Comparison of ENCODE assay signal across 13 mouse cellular contexts in the genomic region with DNA sequence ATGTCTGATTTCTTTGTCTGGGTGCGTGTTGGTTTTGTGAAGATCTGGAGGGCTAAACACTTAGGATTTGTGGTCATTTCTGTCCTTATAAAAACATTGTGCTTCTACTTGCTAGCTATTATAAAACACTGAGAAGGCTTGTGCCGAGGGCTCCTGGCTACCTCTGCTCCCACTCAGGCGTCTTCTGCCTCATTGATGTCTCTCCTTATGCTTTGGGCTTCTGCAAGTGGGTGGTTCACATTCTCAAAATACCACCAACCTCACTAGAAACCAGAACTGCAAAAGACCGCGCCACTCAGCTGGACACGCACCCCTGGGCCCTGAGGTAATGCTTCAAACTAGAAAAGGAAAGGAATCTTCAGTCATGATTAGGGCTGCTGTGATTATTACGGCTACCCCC. TPM values are rescaled to one million over a fixed set of nuclear protein-coding genes. Genes with fewer than 3 reads are reported as not detected.
DNase-seq lines count a peak whose midpoint lies in the region; ATAC-seq and TF ChIP-seq lines count a peak whose summit lies in the region.
"Had no signal": no experiment of that assay in that cellular context is flagged by ENCODE, and none has a peak within 500 bp of the region (broad histone marks: within the 10 kb centered on the region; RNA-seq: fewer than 3 reads in every experiment).

No protein-coding gene starts in this region.

- peaks cover 70% of the 10 kb centered on the region for H3K4me1 ChIP-seq in forebrain, embryonic 10.5 days
- H3K4me1 ChIP-seq in forebrain, embryonic 13.5 days, result peaks cover 21% of the 10 kb centered on the region; the same call in 1 of the 2 replicates
- peaks cover 35% of the 10 kb centered on the region for H3K4me1 ChIP-seq in kidney, adult 2 months (ENCODE audit: control insufficient read depth, insufficient read depth, low read length)
- peaks cover 18 to 20% of the 10 kb centered on the region in 2 experiments for H3K4me1 ChIP-seq in ES-E14 (ENCODE audit: control insufficient read depth in 2 of 2, insufficient read depth in 2 of 2, low read length in 2 of 2, poor library complexity in 1 of 2)
- H3K4me1 ChIP-seq in heart, postnatal 0 days (ENCODE audit: control insufficient read depth, insufficient read depth), result peaks cover 86% of the 10 kb centered on the region

- ATAC-seq in forebrain, embryonic 13.5 days, result no peak
- no peak for ATAC-seq in heart, postnatal 0 days (ENCODE audit: insufficient read depth, low read depth)
- ATAC-seq: forebrain, postnatal 0 days; inflammation-experienced regulatory T-cells, adult 6 months; Patski had no signal

- no peaks in the 10 kb centered on the region for H3K9me3 ChIP-seq in forebrain, embryonic 10.5 days
- H3K9me3 ChIP-seq in forebrain, embryonic 13.5 days (replicated peaks), result no peaks in the 10 kb centered on the region
- no peaks in the 10 kb centered on the region for H3K9me3 ChIP-seq in ES-E14 (ENCODE audit: control insufficient read depth, insufficient read depth, low read depth, low read length)
- H3K9me3 ChIP-seq in heart, postnatal 0 days (replicated peaks; ENCODE audit: control insufficient read depth, low read length), result no peaks in the 10 kb centered on the region

- H3K27me3 ChIP-seq in forebrain, embryonic 10.5 days (ENCODE audit: poor library complexity, severe bottlenecking), result no peaks in the 10 kb centered on the region
- no peaks in the 10 kb centered on the region for H3K27me3 ChIP-seq in forebrain, embryonic 13.5 days
- H3K27me3 ChIP-seq in kidney, adult 2 months (replicated peaks; ENCODE audit: control insufficient read depth, insufficient read depth, low read length), result no peaks in the 10 kb centered on the region
- no peaks in the 10 kb centered on the region for H3K27me3 ChIP-seq in heart, postnatal 0 days (ENCODE audit: control insufficient read depth, insufficient read depth, low read length)
- H3K27me3 ChIP-seq: Patski had no signal

- DNase-seq in forebrain, embryonic 10.5 days (ENCODE audit: extremely low spot score, low spot score), result no peak
- no peak for DNase-seq in kidney, adult 2 months
- no peak for DNase-seq in kidney, adult 11 months
- DNase-seq in ES-E14 (ENCODE audit: low read depth, low spot score), result no peak
- DNase-seq in heart, postnatal 0 days (ENCODE audit: low spot score), result peak; percentile 5
- DNase-seq in Muller cell, postnatal 12 days (ENCODE audit: inconsistent ontology term), result no peak
- DNase-seq in frontal cortex, postnatal 25 days (ENCODE audit: low spot score in 2 of 2), result no peak
- DNase-seq: cerebellum, postnatal 14 days; forebrain, postnatal 0 days; layer of hippocampus, postnatal 36 days had no signal

- in situ Hi-C loops in ES-E14 (cut with MboI; ENCODE audit: low sequenced_read_pairs in 2 of 2, unreplicated experiment in 2 of 2), result no loop called here

- H3K36me3 ChIP-seq in forebrain, embryonic 10.5 days (replicated peaks), result peaks cover 18% of the 10 kb centered on the region
- no peaks in the 10 kb centered on the region; the same call in 1 of the 2 replicates for H3K36me3 ChIP-seq in forebrain, embryonic 13.5 days (ENCODE audit: poor library complexity, severe bottlenecking)
- H3K36me3 ChIP-seq in kidney, adult 2 months (ENCODE audit: control insufficient read depth, insufficient read depth, low read length), result no peaks in the 10 kb centered on the region
- no peaks in the 10 kb centered on the region for H3K36me3 ChIP-seq in ES-E14 (ENCODE audit: control insufficient read depth, insufficient read depth, low read length, poor library complexity, severe bottlenecking)
- peaks cover 5% of the 10 kb centered on the region for H3K36me3 ChIP-seq in heart, postnatal 0 days (replicated peaks; ENCODE audit: control insufficient read depth, insufficient read depth, low read length)

- 92% methylated on average over 7 of the region's 7 CpGs for WGBS in forebrain, embryonic 10.5 days
- WGBS in forebrain, embryonic 13.5 days, result 95% methylated on average over 7 of the region's 7 CpGs
- 64% methylated on average over 7 of the region's 7 CpGs for WGBS in kidney, adult 2 months
- 23% methylated on average over 7 of the region's 7 CpGs for WGBS in heart, postnatal 0 days

- peak overlapping the region; percentile 56; the same call in 1 of the 2 replicates for H3K27ac ChIP-seq in forebrain, embryonic 10.5 days
- no peak overlapping the region; the same call in 1 of the 2 replicates for H3K27ac ChIP-seq in forebrain, embryonic 13.5 days
- H3K27ac ChIP-seq in kidney, adult 2 months (ENCODE audit: insufficient read depth, low read depth, low read length), result peak overlapping the region; percentile 51
- H3K27ac ChIP-seq in ES-E14 (ENCODE audit: insufficient read depth, low read depth, low read length, poor library complexity, severe bottlenecking), result peak overlapping the region; percentile 72; the same call in 1 of the 2 replicates
- H3K27ac ChIP-seq in heart, postnatal 0 days (ENCODE audit: low read depth), result peak overlapping the region; percentile 84

- H3K4me2 ChIP-seq in forebrain, embryonic 13.5 days, result no peak overlapping the region
- no peak overlapping the region for H3K4me2 ChIP-seq in heart, postnatal 0 days (ENCODE audit: low read depth, low read length)

- no peak overlapping the region for H3K9ac ChIP-seq in forebrain, embryonic 13.5 days
- no peak overlapping the region; the same call in 1 of the 2 replicates for H3K9ac ChIP-seq in ES-E14 (ENCODE audit: insufficient read depth, low read depth, low read length, poor library complexity, severe bottlenecking)
- H3K9ac ChIP-seq in heart, postnatal 0 days (replicated peaks; ENCODE audit: low read depth, low read length), result peak overlapping the region; percentile 12; the same call in 1 of the 2 replicates
- H3K9ac ChIP-seq: forebrain, postnatal 0 days had no signal

- no peak for TF ChIP-seq EP300 in heart, postnatal 0 days (IDR thresholded peaks at IDR 0.05; ENCODE audit: low read depth)

- no peak for TF ChIP-seq CTCF in kidney, adult 2 months (conservative IDR thresholded peaks at IDR 0.05; ENCODE audit: insufficient read depth, insufficient read length, low read depth, low read length)
- TF ChIP-seq CTCF in heart, postnatal 0 days (IDR thresholded peaks at IDR 0.05; ENCODE audit: low read depth), result no peak

- TF ChIP-seq POLR2A in kidney, adult 2 months (IDR thresholded peaks at IDR 0.05; ENCODE audit: low read depth, low read length), result no peak

- H3K4me3 ChIP-seq in forebrain, embryonic 10.5 days, result no peak overlapping the region
- H3K4me3 ChIP-seq in forebrain, embryonic 13.5 days, result no peak overlapping the region
- no peak overlapping the region for H3K4me3 ChIP-seq in kidney, adult 2 months (ENCODE audit: insufficient read depth, low read depth, low read length)
- no peak overlapping the region for H3K4me3 ChIP-seq in ES-E14 (ENCODE audit: insufficient read depth in 1 of 2, low read depth in 1 of 2, low read length in 2 of 2, poor library complexity in 1 of 2, severe bottlenecking in 1 of 2)
- no peak overlapping the region for H3K4me3 ChIP-seq in heart, postnatal 0 days (ENCODE audit: low read depth, low read length)

TF ChIP-seq in ES-E14, 5 proteins besides CTCF, POLR2A, EP300 and RAD21:
- no peak for TF ChIP-seq ZNF384 (IDR thresholded peaks at IDR 0.05; ENCODE audit: low read depth, low read length)
- no peak for TF ChIP-seq HCFC1 (IDR thresholded peaks at IDR 0.05; ENCODE audit: borderline replicate concordance, insufficient read depth, low read length)
- TF ChIP-seq MAFK (IDR thresholded peaks at IDR 0.05; ENCODE audit: insufficient read depth, low read depth, low read length), result no peak
- no peak for TF ChIP-seq ZC3H11A (IDR thresholded peaks at IDR 0.05; ENCODE audit: borderline replicate concordance, low read depth, low read length)
- no peak for TF ChIP-seq CHD2 (IDR thresholded peaks at IDR 0.05; ENCODE audit: low read depth, low read length)

RNA-seq across cellular contexts. Expression of gene Mbnl2, which starts 14.1 kb away (rescaled TPM):
- polyA plus RNA-seq in forebrain, embryonic 10.5 days (2016; fragmentation: Nextera tagmentation; extraction: Ambion mirVana), result 30.0 TPM in 2 replicates
- polyA plus RNA-seq in forebrain, embryonic 13.5 days (2015; fragmentation: Nextera tagmentation; extraction: Ambion mirVana), result 18.7 and 19.4 TPM in 2 replicates
- polyA plus RNA-seq in kidney, adult 2 months (2012; rRNA removed), result 50.0 and 53.9 TPM in 2 replicates
- 33.4 and 35.4 TPM in 2 replicates for total RNA-seq in ES-E14 (2012; rRNA removed)
- 288 and 337 TPM in 2 replicates for total RNA-seq in heart, postnatal 0 days (2014; rRNA removed; ENCODE audit: low replicate concordance)
- polyA plus RNA-seq in heart, postnatal 0 days (2015; fragmentation: Nextera tagmentation; extraction: Ambion mirVana), result 136 and 137 TPM in 2 replicates
